8 mouse cellular contexts compared by ENCODE assay signal in the genomic region with DNA sequence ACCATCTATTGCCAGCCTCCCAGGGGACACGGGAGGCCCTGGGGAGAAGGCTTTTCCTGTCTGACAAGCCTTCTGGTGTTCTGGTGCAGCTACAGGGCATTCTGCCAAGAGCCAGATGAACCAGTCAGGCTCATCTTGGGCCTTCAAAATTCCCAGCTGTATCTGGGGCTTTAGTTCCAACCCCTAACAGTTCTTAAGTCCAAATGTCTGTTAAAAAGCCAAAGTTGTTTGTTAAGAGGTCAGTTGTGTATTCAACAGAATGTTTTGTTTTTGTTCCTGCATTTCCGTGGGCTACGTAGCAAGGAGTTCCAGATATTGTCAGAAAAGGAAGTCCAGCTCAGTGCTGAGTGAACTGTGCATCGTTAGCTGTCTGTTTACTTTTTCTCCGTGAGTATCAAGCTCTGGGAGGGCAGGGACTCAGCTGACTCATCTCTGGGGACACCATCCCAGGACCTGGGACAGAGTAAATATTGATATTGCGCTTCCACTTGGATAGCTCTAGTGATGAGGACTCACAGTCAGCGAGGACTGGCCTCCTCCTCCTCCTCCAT. TPM values are rescaled to one million over a fixed set of nuclear protein-coding genes. Genes with fewer than 3 reads are reported as not detected.
DNase-seq lines count a peak whose midpoint lies in the region; ATAC-seq lines count a peak whose summit lies in the region.

No protein-coding gene starts in this region.

- no peak overlapping the region for H3K4me2 ChIP-seq in kidney, embryonic 14.5 days (replicated peaks; ENCODE audit: low read depth, low read length)
- H3K4me2 ChIP-seq in lung, embryonic 16.5 days (ENCODE audit: low read depth, low read length): no peak overlapping the region
- no peak overlapping the region for H3K4me2 ChIP-seq in forebrain, embryonic 11.5 days (ENCODE audit: low read depth, low read length, severe bottlenecking)

- no peaks in the 10 kb centered on the region for H3K4me1 ChIP-seq in kidney, embryonic 14.5 days (ENCODE audit: control insufficient read depth, insufficient read depth, low read length)
- peaks cover 11% of the 10 kb centered on the region for H3K4me1 ChIP-seq in lung, embryonic 16.5 days (replicated peaks; ENCODE audit: control insufficient read depth, insufficient read depth, low read length)
- no peaks in the 10 kb centered on the region for H3K4me1 ChIP-seq in forebrain, embryonic 11.5 days (replicated peaks; ENCODE audit: control insufficient read depth, insufficient read depth, low read length)

- DNase-seq in retina, postnatal 1 day: peak; percentile 34
- DNase-seq in retina, embryonic 14.5 days (ENCODE audit: low spot score): no peak
- DNase-seq in heart, adult 11 months: peak; percentile 98
- no peak for DNase-seq in spleen, adult 18-20 months
- DNase-seq in cerebellum, adult 8-10 months: no peak
- no peak for DNase-seq in forebrain, embryonic 11.5 days (ENCODE audit: low spot score)

- no peak overlapping the region for H3K4me3 ChIP-seq in kidney, embryonic 14.5 days (ENCODE audit: low read length)
- no peak overlapping the region for H3K4me3 ChIP-seq in lung, embryonic 16.5 days (ENCODE audit: low read length)
- no peak overlapping the region for H3K4me3 ChIP-seq in forebrain, embryonic 11.5 days (ENCODE audit: low read depth, low read length)

- H3K9me3 ChIP-seq in kidney, embryonic 14.5 days (ENCODE audit: control insufficient read depth, low read length): no peaks in the 10 kb centered on the region
- H3K9me3 ChIP-seq in lung, embryonic 16.5 days (ENCODE audit: control insufficient read depth, low read length): no peaks in the 10 kb centered on the region
- H3K9me3 ChIP-seq in forebrain, embryonic 11.5 days (ENCODE audit: control insufficient read depth, low read length): no peaks in the 10 kb centered on the region

- H3K27me3 ChIP-seq in kidney, embryonic 14.5 days (ENCODE audit: control insufficient read depth, insufficient read depth, low read length): no peaks in the 10 kb centered on the region
- no peaks in the 10 kb centered on the region for H3K27me3 ChIP-seq in lung, embryonic 16.5 days (ENCODE audit: control insufficient read depth, insufficient read depth, low read depth, low read length)
- no peaks in the 10 kb centered on the region for H3K27me3 ChIP-seq in forebrain, embryonic 11.5 days (ENCODE audit: control insufficient read depth, insufficient read depth, low read length)

- H3K27ac ChIP-seq in kidney, embryonic 14.5 days (ENCODE audit: low read depth, low read length): 0 out of 2 replicates have a peak overlapping the region, but pooled peaks have one; percentile 12
- peak overlapping the region; percentile 84 for H3K27ac ChIP-seq in lung, embryonic 16.5 days (ENCODE audit: low read length)
- no peak overlapping the region for H3K27ac ChIP-seq in forebrain, embryonic 11.5 days (ENCODE audit: low read depth, low read length)

- WGBS in kidney, embryonic 14.5 days: 45% methylated on average over 7 of the region's 7 CpGs
- 15% methylated on average over 7 of the region's 7 CpGs for WGBS in lung, embryonic 16.5 days
- 79% methylated on average over 7 of the region's 7 CpGs for WGBS in forebrain, embryonic 11.5 days

- H3K9ac ChIP-seq in kidney, embryonic 14.5 days (ENCODE audit: low read depth, low read length): no peak overlapping the region
- H3K9ac ChIP-seq in lung, embryonic 16.5 days (ENCODE audit: low read length): no peak overlapping the region
- H3K9ac ChIP-seq in forebrain, embryonic 11.5 days (ENCODE audit: low read length): no peak overlapping the region

- ATAC-seq in kidney, embryonic 14.5 days (ENCODE audit: low FRiP score, low TSS enrichment): no peak
- peak; percentile 93 for ATAC-seq in lung, embryonic 16.5 days (ENCODE audit: low read depth)
- ATAC-seq in forebrain, embryonic 11.5 days (replicated peaks; ENCODE audit: low FRiP score): no peak

- H3K36me3 ChIP-seq in kidney, embryonic 14.5 days (ENCODE audit: control insufficient read depth, insufficient read depth, low read length): no peaks in the 10 kb centered on the region
- no peaks in the 10 kb centered on the region for H3K36me3 ChIP-seq in lung, embryonic 16.5 days (ENCODE audit: control insufficient read depth, insufficient read depth, low read length)
- H3K36me3 ChIP-seq in forebrain, embryonic 11.5 days (ENCODE audit: control insufficient read depth, insufficient read depth, low read length): no peaks in the 10 kb centered on the region

RNA-seq across cellular contexts. Expression of a gene that starts 11.5 kb away (rescaled TPM):
- 12.7 and 17.5 TPM in 2 replicates for polyA plus RNA-seq in kidney, embryonic 14.5 days (2014; fragmentation: Nextera tagmentation; extraction: Ambion mirVana)
- polyA plus RNA-seq in lung, embryonic 16.5 days (2015; fragmentation: Nextera tagmentation; extraction: Ambion mirVana): 20.3 and 22.8 TPM in 2 replicates
- 60.3 and 63.0 TPM in 2 replicates for polyA plus RNA-seq in forebrain, embryonic 11.5 days (2014; fragmentation: Nextera tagmentation; extraction: Ambion mirVana)

RNA-seq across cellular contexts. Expression of a gene that starts 12.2 kb away (rescaled TPM):
- polyA plus RNA-seq in kidney, embryonic 14.5 days (2014; fragmentation: Nextera tagmentation; extraction: Ambion mirVana): 66.8 and 73.3 TPM in 2 replicates
- 50.0 and 54.9 TPM in 2 replicates for polyA plus RNA-seq in lung, embryonic 16.5 days (2015; fragmentation: Nextera tagmentation; extraction: Ambion mirVana)
- 55.9 and 56.3 TPM in 2 replicates for polyA plus RNA-seq in forebrain, embryonic 11.5 days (2014; fragmentation: Nextera tagmentation; extraction: Ambion mirVana)

Comparison
In these comparisons a context has a peak if more than half of its experiments do, and no peak if none do; other contexts are left out.
1. DNase-seq: peak in retina, postnatal 1 day (single experiment) and heart, adult 11 months (single experiment); none in retina, embryonic 14.5 days (single experiment), spleen, adult 18-20 months (0 of 2), cerebellum, adult 8-10 months (single experiment) and forebrain, embryonic 11.5 days (single experiment).